Mouse (Mus musculus): ENCODE data around the gene Gm49711.

GRCm38 (mm10) chr16:92190603-92191002, 132.5 kb downstream of the Gm49711 start:
- TF ChIP-seq GATA1 (IDR thresholded peaks at IDR 0.05; ENCODE audit: low read length), result no peak
- no peak for TF ChIP-seq TAL1 (IDR thresholded peaks at IDR 0.05; ENCODE audit: low read length)

Data from erythroblast, embryonic 14.5 days (primary cell).